Mouse (Mus musculus): ENCODE data around the gene 5330417H12Rik. TPM values are rescaled to one million over a fixed set of nuclear protein-coding genes. Genes with fewer than 3 reads are reported as not detected.

The 5330417H12Rik gene
- total RNA-seq, 4 experiments from 2014 or later: not detected

DNA sequence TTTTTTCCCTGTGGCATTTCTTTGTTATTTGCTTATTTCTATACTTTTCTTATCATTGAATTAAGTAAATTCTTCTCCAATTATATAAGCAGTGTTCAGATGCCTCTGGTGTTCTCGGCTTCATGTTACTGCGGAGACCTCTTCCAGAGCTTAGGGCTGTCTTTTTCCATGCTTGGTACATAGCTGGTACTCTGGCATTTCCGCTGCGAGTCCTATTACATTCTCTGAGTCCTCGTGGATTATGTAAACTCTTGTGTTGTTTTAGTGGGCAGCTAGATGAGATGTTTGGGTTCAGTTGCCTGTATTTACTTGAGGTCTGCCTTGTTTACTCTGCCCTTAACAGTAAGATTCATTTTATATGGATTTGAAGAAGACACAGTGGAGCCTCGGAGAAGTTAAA lies 820 bp upstream of the 5330417H12Rik start:
- DNase-seq: no peak

DNA sequence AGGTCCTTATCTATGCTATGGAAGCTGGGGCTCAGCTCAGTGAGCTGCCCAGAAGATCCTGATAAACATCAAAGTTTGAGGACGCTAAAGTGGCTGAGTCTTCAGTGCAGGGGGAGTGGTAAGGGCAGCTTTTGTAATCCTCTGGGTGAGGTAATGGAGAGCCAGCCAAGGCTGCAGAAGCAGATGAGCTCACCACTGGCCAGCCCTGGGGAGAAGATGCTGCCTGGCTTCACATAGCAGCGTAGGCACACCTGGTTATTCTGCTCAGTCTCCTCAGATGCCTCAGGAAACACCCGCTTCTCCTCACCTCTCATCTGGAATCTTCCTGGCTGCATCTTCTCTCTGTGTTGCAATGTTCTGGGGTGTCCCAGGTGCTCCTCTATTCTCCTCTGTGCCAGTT lies 529 bp downstream of the 5330417H12Rik start:
- DNase-seq: peak; percentile 18

DNA sequence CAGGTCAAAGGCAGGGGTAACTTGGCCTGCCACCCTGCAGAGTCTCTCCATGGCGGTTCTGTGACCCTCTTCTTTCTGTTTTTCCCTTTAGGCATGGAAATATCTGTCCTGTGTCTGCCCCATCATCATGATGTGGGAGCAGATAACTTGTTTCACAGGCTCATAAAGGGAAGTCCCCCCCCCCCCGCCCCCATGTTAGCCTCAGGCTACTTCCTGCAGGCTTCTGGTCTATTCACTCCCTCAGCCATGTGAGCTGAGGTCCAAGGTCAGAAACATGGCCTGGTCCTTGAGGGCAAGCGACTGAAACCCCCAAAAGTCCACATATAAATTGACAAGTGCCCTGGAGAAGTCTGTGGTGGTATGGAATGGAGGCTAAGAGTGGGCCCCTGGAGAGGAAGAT lies 4.8 kb downstream of the 5330417H12Rik start:
- no peak for DNase-seq

DNA sequence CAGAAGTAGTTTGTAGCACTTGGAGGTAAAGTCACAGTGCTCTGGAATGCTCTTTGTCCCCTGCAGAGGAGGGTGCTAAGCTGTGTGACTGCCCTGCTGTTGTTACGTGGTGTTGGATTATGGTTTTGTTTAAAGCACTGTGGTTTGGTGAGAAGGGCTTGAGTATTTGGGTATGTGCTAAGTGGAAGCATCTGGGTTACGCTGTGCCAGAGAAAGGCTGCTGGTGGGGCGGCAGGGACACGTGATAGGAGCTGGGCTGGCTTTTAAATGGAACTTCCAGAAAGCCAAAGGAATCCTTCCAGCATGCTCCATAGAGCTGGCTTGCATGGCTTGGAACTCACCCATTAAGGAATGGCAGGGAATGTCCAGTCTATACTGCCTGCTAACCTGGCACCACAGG lies 5.7 kb downstream of the 5330417H12Rik start:
- no peak for DNase-seq

DNA sequence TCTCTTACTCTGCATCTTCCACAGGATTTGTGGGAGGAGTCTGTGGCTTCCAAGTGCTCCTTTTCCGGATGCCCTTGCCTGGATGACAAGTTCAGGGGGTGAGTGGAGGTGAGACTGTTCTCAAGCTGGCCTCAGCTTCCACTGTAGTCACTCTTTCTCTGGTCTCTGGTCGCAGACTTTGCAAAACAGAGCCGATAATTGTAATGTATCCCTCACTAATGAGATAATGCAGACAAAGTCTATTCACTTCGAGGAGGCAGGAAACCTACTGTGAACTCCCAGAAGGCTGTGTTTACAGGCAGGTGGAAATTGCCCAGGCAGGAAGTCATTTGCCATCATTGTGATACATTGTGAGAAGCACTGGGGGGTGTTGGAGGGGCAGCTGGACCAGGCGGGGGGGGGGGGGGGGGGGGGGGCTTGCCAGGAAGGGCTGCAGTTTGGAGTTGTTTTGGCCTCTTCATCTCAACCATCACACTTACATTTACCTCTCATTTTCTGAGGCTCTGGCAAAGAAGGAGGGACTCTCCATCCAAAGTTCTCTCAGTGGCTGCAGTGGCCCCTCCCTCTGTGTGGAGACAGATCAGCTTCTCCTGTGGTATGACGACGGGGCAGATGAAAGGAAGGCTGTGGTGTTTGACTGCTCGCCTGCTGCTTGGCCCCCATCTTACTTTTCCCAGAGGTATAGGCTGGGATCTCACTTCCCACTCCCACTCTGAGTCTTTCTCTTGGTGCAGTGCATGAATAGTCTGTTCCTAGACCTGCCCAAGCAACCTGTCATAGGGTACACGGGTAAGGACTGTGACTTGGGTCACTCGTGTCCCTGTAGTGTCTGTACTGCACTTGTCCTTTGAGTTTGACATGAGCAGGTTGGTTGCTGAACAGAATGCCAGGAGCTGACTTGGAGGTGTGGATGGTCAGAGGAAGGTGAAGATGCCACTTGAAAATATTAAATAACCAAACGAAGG lies 6.7 kb downstream of the 5330417H12Rik start:
- no peak for DNase-seq

DNA sequence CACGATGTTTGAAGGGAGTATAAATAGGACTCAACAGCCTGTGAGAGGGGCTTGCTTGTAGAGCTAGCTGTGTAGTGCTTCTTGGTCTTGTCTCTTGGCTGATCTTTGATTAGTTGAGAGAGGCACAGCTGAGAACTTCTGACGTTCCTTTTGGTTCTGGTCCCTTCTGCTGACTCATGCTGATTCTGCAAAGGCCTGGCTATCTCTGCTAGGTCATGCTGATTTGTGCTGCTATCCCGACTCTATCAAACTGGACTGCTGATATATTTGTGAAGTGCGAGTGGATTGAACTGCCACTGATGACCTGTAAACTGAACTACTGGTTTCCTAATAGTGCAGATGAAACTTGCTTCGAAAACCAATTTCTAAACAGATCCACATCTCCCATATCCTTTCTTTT lies 14.1 kb downstream of the 5330417H12Rik start:
- DNase-seq: no peak

DNA sequence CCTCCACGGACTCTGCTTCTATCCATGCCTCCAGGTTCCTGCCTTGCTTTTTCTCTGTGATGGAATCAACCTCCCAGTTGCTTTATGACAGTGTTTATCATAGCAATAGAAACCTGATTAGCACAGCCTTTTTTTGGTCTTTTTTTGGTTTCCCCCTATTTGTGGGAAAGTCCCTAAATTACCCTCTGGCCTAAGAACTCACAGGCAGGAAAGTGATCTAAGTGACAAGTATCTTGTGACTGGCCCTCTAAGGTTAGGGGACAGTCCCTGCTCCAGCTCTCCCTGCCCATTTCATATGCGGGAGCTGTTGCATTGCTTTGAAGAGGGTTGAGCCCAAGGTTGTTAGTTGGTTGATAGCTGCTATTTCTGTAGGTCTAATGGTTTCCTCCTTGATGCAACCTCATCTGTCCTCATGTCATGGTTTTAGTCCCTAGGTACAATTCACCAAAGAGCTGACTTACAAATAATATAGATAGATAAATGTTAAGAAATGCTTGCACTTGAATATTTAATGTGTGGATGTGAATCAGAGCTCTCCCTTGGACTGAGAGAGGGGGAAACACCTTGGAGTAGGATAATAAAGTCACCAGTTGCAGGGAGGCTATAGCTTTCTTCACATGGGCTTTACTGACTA lies 15.2 kb downstream of the 5330417H12Rik start:
- DNase-seq: no peak

DNA sequence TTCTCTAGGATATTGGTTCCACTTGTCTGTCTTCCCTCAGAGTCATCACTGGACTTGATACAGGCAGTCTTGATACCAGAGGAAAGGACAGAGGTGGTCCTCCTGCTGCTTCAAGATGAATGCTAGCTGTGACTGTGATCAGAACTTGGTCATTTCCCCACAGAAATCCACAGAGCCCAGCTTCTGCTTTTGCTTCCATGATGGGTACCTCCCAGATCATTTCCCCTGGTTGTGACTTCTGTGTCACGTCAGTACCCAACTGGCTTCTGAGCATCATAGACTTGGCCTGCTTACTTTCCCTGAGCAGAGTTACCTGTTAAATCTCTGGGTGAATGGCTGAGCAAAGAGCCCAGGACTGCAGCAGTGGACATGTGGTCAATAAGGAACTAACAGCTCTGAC lies 17.2 kb downstream of the 5330417H12Rik start:
- no peak for DNase-seq

DNA sequence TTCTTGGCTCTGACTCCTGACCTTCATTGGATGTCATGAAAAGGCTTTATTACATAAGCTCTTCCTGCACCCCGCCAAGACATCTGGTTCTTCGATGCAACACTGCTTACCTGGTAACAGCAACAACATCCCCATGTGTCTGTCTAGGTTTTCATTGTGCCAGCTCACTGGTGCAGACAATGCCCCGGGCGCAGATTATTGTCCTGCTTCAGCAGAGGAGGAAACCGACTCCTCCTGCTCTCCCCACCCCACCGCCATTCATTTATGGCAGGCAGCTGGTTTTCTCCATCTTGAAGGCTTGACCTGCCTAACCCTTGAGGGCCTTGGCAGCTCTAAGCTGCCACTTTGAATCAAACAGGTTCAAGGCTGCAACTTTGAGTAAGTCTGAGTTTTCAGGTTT lies 22.0 kb downstream of the 5330417H12Rik start:
- DNase-seq: no peak

DNA sequence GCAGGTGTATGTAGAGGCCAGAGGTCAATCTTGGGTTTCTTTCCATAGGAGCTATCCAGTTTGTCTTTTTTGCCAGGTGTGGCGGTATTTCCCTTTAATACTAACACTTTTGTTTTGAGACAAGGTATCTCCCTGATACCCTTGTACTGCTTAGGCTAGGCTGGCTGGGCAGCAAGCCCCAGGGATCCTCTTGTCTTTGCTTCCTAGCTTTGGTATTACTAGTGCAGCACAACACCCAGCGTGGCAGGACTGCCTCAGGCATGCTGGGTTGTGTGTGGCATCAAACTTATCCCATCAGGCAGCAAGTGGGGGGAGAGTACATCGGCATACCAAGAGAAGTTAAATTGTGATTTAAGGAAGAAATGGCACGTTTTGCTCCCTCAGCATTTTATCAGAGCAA lies 22.5 kb downstream of the 5330417H12Rik start:
- DNase-seq: no peak

DNA sequence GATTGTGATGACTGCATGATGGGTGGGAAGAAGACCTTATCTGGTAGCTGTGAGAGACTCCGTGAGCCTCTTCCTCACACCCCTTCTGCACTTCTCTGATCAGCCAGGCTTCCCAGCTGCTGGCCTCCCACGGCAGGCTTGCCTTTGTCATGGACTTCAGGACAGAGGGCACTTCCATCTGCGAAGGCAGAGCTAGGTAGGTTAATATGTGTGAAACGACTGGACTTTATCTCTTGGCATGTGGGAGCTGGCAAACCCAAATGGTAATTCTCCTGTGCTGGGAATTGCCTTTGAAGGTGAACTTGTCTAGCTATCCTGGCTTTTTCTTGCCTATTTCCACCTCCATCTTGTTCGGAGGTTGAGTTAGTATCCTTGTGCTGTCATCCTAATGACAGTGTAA lies 24.3 kb downstream of the 5330417H12Rik start:
- DNase-seq: no peak

DNA sequence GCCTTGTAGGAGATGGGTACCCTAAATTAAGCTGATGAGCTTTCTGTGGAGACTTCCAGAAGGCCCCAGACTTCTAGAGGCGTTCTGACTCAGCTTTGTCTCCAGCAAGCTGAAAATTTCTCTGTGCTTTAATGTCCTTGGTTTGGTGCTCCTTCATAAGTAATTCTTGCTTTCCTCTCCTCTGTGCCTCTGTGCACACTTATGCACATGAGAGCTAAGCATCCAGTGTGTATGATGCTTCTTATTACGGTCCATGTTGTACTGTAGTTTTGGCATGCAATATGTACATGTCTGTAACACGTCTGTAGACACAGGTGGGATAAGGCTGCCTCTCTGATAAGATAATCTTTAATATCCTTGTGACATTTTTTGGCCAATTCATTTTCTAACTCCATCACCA lies 27.0 kb downstream of the 5330417H12Rik start:
- no peak for DNase-seq

DNA sequence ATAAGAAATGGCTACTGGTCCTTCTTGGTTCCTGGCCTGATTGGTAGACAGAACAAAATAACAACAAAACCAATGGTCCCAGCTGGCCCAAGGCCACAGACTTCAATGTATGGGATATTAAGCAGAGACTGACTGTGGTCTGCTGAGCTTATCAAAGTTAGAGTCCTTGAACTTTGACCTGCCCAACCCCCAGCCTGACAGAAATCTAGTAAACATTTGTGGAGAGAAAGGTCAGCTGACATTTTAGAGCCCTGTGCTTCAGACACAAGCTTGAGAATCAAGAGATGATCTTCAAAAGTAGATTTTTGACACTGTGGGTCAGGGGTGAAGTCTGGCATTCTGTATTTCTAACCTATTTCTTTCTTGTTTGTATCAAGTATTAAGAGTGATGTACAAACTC lies 28.2 kb downstream of the 5330417H12Rik start:
- DNase-seq: no peak

DNA sequence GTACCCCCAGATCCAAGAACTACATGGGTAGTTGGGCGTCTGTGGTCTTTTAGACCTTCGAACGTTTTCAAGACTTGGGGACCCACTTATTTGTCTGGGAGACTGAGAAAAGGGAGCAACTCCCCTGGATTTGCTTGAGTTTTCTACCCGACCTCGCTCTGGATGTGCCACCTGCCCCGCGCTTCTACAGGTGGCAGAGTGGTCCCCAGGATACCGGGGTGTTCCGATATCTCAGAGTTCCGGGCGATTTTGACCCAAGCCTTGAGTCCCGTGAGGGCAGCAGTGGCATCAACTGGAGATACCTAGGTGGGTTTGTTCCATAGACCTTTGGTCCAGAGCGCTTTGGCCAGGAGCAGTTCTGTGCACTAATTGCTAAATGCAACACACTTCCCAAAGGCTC lies 29.5 kb downstream of the 5330417H12Rik start:
- no peak for DNase-seq

DNA sequence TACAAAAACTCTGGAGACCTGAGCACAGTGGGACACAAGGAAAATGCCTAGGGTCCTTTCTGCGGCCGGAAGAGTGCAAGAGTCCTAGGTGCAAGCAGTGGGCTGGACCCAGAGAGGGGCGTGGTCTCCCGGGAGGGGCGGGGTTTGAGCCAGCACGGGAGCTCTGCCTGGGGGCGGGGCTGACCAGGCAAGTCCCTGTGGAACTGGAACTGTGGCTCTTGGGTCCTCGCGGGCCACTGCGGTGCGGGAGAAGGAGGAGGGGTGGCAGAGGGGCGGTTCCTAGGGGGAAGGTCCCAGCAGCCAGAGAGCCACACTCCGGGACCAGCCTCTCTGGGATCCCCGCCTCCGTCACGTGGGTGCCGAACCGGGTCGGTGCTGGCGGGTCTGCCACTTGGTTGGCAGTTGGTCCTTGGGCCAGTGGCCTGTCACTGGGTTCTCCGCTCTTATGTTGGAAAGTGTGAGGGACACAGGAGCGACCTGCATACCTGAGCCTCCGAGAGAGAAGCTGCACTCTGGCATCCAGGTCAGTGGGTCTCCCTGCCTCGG lies 30.0 kb downstream of the 5330417H12Rik start, which contains the start of gene Ppfibp2:
TSS of gene Ppfibp2 (plus strand) at position 351 of the 546 bp plus-strand sequence.
- peak; percentile 96 for DNase-seq

DNA sequence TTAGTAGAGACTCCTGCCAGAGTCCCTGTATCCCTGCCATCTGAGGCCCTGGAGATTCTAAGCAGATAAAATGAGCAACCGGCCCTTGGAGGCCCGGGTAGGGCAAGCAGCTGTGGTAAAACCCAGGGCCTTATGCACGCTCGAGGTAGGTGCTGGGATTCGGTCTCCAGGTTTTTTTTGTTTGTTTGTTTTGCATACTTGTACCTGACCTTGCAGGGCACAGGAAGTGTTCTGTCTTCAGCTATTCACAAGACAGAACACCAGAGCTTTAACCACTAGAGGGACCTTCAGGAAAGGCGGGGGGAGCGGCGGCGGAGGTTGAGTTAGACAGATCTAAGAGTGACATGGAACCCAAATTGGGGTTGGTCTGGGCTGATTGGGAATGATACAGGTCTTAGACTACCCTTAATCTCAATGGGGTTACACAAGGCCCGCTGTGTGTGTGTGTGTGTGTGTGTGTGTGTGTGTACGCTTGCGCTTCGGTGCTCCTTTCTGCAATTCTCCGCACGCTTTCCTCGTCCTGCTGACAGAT lies 30.6 kb downstream of the 5330417H12Rik start:
- DNase-seq: peak; percentile 32

DNA sequence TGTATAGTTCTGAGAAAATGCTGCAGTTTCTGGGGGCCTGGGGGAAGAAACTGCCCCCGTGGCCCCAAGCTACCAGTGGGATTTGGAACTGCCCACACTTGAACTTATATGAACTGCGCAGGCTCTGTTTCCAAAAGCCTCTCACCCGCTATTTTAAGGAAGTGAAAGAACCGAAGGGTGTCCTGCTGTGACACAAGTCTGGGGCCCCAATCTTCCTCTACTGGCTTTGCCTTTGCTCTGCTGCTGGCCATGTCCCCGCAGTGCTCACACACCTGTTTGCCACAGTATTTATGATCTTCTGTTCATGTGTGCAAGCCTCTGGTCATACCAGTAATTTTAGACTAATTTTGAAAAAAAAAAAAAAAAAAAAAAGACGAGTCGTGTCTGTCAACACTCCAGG lies 31.1 kb downstream of the 5330417H12Rik start:
- no peak for DNase-seq

DNA sequence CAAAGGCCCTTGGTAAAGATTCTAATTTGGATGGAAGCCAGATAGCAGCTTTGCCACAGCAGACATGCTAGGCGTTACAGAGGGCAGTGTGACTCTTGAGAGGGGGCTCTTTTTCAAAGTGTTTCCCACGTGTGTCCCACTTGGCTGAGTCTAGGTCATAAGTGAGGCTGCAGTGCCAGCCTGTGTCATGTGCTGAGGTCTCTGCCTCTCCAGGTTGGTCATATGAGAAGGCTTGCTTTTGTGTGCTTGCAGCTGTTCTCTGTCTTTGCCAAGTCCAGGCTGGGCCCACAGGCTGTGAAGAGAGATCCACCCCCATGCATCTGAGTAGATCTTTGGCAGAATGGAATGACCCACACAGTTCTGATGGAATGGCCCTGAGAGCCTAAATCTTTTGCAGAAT lies 32.3 kb downstream of the 5330417H12Rik start:
- DNase-seq: no peak

DNA sequence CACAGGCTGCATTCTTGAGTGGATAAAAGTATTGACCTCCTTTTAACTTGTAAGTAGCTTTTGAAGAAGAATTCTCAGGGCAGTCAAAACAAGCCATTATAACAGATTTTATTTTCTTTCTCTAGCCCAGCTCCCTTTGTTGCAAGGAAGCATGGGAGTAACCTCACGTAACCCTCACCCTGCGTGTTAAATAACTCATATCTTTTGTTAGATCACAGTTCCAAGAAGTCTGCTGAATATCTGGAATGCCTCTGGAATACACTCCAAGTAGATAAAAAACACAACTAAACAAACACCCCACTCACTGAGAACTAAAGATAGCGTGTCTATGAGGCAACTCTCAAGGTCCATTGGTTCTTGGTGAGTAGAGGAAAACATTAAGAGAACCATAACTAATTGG lies 50.7 kb downstream of the 5330417H12Rik start:
- DNase-seq: no peak

All from adrenal gland, adult 8-10 months (tissue).